Mouse (Mus musculus): Measurements from ENCODE around the gene Ercc6l2. TPM values are rescaled to one million over a fixed set of nuclear protein-coding genes. Genes with fewer than 3 reads are reported as not detected.

Gene Ercc6l2
- total RNA-seq (2021) = 10 to 100 TPM in 1 of 2 experiments, 1 to 10 TPM in 1; 9.6 to 11.3 TPM
- long read RNA-seq, experiment 1, partial matches to known transcripts = 0 of 5 reads
- long read RNA-seq, experiment 1, other reads (novel, unspliced or antisense) = 5 of 5 reads
- long read RNA-seq, experiment 2, partial matches to known transcripts = 0 of 1 reads
- long read RNA-seq, experiment 2, other reads (novel, unspliced or antisense) = 1 of 1 reads

DNA sequence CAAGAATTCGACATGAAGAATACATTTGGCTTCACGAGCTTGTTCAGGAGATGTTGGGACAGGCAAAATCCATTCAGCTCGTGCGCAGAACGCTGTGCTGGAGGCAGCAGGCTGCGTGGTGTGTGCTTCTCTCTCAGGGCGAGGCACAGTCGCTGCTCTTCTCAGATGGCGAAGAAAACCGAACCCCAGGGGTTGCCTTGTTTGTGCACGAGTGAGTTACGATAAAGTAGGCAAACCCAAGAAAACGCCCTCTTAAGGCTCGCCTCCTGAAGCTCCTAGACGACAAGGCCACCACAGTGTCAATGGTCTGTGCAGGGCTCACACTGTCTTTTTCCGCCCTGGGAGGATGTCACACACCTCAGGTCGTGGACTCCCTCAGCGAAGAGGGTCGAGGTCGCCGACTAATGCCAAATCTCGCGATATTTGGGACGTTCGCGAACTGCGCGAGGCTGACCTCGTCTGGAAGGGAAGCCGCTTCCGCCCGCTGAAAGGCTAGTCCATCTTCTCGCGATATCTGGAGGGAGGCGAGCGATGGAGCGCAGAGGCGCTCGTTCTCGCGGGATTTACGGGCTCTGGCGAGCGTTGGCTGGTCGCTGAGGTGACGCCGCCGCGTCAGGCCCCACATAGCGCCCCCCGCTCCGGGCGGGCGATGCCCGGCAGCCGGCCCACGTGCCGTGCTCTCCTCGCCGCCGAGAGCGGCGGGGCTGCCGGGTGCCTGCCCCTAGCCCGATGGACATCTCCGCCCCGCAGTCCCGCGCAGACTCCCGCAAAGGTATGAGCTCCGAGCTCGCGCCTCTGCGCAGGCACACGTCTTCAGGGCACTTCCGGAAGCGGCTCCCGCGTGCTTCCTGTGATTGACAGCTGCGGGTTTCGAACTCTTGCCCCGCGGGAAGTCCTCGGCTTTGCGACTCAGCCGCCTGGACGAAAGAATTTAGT lies at the start of gene Ercc6l2:
Gene Ercc6l2, plus strand, starts transcription at position 495 of the 936 bp plus-strand sequence.
- peak; percentile 99 to 100 for DNase-seq

DNA sequence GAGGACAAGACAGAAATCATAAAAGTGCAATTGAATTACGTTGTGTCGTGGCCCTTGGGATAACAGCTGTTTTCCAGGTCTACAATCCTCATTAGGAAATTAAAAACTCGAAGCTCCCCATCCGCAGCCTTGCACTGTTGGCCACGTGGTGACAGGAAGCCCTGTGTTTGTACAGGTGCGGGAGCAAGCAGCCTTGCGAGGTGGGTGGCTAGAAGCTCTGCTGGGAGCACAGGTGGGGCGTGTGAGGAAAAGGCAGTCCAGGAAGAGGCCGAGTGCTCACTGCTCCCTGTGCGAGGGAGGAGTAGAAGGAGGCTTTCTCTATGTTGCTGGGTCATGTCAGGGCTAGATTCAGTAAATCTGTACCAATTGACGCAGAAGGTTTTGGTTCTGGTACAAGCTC lies 49.0 kb upstream of the Ercc6l2 start:
- DNase-seq = no peak

DNA sequence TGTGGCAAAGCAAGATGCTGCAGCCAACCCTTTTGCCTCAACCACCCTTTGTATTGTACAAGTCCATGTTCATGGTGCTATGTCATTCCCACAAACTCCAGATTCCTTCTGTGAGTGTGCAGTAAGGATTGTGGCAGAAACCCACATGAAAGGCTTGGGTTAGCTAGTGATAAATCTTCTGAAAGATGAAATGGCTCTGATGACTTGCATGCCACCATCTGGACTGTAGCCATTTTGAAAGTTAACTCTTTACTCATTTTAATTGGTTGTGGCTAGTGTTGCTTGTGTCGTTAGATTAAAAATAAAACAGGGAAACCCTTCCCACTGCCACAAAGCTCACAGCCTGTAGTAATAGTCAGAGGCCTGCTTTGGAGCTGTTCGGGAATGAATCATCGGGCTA lies 44.0 kb upstream of the Ercc6l2 start:
- no peak for DNase-seq

DNA sequence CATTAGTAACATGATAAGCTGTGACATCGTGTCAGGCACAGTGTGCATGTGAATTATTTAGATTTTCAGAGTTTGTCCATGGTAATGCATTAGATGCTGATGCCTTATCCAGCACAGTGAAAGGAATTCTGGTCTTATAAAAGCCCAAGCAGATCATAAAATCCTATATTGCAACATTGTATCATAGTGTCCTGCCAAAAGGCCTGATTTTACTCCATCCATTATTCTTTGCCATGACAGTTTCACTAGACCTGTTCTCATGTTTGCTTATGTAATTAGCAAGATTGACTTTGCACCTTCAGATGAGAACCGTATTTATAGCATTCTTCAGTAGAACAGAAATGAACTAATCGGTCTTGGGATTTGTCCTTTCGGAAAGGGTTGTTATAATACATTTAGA lies 36.1 kb upstream of the Ercc6l2 start:
- DNase-seq = no peak

DNA sequence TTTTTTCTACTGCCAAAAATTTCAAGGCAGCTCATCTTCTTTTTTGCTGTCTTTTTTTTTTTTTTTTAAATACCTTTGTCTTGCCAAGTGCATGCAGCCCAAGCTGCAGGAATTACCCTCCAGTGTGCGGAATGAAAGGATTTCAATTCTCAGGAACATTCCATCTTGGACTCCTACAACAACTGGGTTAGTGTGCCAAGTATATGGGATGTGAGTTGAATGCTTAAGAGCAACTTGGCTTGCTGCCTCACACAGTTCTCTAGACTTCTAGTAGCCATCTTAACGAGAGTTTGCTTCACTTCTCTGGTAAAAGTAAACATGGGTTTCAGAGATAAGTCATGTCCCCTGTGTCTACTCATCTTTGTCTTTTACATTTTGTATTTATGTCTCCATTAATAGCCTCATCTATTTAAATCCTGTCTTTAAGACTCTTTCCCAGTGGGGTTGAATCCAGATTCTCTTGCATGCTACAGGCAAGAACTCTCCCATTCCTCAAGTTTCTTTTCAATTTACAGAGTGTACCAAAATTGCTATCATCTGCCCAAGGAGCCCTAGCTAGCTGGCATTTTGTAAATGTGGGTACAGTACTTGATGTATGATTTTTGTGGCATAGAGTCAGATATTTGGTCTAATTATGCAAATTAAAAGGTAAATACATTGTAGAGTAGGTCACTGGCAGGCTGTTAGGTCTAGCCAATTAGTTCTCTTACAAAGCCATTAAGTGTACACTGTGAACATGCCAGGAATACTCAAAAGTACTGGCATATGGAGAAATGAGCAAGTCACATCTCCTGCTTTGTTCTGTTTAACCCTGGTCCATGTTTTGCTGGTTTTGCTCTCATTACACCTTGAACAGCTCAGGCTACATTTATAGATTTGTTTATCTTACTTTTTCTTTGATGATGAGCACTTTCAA lies 35.4 kb upstream of the Ercc6l2 start:
- no peak for DNase-seq

DNA sequence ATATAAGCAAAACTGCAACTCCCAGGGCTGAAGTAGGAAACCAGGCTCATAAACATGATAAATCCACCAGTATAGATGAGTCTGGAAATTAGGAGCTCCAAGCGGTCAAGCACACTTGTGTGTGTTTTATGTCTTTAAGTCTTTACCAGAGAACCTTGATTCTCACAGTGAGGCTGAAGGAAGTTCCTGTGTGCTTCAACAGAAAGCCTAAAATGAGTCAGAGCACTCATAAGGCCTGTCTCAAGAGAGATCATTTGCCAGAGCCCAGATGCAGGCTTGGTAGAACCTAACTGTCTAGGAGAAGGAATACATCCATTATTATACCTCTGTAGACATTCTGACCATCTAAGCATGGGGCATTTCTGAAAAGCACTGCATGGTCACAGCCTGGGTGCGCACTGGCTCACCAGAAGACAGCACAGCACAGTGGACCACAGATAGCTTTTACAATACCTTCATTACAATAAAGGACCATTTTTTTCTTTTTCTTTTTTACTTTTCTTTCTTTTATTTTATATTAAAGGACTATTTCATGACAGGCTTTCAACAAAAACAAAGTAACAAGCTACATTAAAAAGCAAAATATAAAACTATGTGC lies 22.7 kb upstream of the Ercc6l2 start:
- DNase-seq = no peak

DNA sequence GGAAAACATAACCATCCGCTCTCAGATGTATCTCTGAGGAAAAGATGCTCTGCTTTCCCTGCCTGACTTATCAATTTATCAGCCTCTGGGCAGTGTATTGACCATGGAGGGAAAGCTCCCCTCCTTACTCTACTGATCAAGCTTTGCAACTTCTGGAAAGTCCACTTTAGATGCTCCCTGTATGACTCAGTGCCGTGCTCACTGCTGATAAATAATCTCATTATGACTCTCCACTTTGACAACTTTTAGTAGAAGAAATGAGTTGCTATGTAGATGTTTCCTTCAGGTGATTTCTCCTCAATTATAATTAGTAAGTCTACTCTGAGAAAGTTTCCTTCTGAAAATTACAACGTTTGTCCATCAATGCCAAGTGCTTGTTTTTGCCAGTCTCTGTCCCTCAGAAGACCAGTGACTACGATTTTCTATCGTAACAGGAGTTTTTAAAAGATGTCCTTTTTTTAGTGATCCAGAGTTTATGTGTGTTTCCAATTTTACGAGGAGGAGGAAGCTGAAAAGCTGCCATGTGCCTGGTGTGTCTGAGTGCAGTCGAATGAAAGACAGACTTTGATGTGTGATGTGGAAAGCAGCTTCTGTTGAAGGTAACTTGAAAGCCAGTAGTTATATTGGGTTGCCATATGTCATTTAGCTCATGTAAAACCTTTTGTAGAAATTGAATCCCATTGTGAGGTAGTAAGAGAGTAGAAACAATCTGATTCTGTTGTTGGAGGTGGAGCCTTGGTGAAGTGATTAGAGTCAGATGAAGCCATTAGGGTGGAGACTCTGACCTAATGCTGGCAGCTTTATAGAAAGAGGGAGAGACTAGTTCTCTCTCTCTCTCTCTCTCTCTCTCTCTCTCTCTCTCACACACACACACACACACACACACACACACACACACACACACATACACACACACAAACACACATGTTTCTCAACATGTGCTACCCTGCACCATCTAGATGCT lies 21.4 kb upstream of the Ercc6l2 start:
- no peak for DNase-seq

DNA sequence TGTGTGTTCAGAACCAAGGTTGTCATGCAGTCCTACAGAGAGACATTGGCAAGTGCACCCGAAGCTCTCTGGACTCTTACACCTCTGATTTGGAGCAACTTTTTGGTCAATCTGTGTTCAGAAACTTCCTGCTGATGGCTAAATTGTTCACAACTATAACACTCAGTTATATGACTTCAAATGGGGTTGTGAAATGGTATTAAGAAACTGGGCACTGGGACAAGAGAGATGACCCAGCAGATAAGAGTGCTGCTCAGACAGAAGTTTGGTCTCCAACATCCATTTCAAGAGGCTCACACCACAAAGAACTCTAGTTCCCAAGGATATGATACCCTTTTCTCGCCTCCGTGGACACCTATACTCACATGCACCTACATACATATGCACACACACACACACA lies 16.4 kb upstream of the Ercc6l2 start:
- no peak for DNase-seq

DNA sequence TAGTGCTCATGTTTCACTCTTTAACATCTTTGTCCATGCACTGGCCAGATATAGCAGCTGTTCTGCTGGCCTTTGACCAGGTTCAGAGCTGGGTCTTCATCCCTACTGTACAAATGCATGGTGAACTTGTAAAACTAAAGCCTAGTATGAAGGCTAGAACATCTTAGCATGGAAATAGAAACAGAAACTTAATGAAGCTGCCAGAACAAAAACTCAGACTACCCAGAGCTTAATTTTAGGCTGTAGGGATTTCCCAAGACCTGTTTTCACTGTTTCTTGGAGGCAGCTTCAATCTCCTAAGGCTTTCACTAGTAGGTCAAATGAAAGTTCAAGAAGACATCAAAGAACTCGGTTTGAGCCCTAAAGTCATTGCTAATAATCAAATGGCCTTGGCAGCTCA lies 15.1 kb upstream of the Ercc6l2 start:
- DNase-seq = no peak

DNA sequence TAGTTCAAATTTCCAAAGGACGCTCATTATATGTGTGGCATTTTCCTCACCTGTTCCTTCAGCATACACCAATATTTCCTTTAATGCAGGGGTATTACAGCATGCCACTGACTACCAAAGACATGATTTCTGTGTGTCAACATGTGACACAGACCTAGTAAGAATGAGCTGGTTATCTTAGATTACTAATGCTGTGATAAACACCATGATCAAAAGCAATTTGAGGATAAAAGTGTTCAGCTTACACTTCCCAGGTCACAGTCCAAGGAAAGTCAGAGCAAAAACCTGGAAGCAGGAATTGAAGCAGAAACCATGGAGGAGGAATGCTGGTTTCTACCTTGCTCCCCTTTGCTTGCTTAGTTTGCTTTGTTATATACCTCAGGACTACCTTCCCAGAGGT lies 13.8 kb upstream of the Ercc6l2 start:
- no peak for DNase-seq

DNA sequence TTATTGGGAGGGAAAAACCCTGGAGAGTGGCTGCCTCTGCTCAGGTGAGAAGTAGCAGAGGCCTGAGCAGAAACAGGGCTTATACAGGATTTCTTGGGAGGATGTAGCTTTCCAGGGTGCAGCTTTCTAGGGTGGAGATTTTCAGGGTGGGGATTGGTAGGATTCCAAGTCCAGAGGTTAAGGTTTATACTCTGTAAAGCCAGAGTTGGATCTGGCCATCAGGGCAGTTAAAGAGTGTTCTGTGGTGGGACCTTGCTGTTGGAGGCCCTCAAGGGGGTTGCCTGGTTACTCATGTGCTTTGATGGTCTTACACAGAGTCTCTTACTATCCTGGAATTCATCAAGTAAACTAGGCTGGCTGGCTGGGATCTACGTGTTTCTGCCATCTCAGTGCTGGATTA lies 7.8 kb upstream of the Ercc6l2 start:
- no peak for DNase-seq

DNA sequence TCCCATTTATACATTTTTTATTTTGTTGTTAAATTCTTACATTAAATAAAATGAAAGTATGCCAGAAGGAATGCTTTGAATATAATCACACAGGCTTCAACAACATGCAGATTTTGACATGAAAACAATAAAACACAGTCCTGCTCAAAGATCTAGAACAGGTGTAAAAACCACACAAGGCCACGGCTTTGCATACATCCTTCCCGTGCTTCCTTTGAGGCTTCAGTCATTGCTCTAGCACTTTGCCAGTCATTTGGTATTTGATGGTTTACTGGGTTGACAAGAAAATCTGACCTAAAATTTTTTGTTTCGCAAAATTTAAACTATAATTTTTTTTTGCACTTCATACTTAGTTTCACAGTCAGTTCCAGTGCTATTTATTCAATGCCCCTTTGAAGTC lies 7.1 kb upstream of the Ercc6l2 start:
- no peak for DNase-seq

DNA sequence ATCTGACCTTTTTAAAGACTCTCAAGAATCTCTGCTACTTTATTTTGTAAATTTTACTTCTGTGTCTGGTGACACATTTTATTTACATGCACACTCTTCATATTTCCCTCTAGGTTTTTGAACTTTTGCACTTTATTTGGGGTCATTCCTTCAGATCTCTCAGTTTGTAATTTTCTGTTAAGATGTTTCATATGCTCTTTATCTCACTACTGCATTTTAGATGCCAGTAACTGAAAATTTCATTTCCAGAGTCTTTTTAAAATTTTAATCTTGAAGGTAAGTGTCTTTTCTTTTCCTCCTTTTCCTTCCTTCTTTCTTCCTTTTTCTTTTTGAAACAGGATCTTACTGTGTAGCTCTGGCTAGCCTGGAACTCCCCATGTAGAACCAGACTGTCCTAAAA lies 3.6 kb upstream of the Ercc6l2 start:
- no peak for DNase-seq

DNA sequence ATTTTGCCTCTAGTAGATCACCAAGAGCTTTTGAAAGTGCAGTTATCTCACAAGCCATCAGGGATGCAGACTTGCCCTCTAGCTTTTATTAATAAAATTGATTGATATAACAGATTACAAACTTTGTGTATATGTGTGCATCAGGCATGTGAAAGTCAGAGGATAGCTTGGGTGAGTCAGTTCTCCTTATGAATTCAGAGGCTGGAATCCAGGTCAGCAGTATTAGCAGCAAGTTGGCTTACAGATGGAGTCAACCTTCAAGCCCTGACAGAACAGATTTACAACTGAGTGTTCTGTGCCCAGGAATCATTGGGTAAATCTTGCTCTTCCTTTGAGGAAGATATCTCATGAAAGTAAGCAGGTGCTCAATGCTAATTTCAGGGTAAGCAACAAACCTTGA lies 891 bp downstream of the Ercc6l2 start:
- no peak for DNase-seq

DNA sequence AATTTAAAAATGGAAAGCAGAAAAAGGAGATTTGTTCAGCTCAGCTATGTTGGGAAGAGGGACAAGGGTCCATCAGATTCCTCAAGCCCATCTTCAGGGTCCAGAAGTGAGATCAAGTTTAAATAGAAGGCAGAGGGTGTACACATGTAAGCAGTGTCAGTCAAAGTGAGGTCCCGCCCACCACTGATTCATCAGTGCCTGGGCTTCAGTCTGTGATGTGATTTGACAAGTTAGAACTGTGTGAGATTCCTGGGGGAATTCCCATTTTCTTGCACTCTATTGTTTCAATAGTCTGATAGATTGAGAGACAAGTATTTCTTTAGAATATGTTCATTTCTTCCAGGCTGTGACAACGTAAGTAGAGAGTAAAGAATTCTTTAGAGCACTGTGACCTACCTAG lies 30.7 kb downstream of the Ercc6l2 start:
- no peak for DNase-seq

DNA sequence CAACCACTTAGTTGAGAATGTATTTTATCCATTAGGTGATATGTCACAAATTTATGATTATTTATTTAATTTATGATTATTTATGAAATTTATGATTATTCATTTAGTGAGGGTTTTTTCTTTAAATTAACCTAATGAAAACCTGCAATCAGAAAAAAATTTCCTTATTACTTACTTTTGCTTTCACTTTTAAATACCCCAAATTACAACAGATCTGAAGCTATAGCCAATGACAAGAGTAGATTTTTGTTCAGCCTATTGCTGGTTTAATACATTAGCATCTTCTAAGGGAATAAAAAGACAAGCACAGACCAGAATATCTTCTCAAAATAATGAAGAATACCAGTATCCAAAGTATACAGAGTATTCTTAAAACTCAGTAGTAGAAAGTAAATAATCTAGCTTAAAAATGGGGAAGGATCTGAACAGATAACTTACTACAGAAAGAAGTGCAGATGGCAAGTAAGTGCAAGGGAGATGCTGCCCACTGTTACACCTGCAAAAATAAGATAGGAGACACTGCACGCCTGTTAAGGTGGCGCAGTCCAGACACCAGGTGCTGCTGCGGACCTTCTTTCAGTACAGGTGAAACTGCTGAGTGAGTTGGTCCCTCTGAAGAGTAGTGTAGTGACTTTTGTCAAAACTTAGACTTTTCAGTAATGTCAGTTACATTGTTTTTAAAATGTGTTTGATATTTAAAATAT lies 35.4 kb downstream of the Ercc6l2 start:
- no peak for DNase-seq

DNA sequence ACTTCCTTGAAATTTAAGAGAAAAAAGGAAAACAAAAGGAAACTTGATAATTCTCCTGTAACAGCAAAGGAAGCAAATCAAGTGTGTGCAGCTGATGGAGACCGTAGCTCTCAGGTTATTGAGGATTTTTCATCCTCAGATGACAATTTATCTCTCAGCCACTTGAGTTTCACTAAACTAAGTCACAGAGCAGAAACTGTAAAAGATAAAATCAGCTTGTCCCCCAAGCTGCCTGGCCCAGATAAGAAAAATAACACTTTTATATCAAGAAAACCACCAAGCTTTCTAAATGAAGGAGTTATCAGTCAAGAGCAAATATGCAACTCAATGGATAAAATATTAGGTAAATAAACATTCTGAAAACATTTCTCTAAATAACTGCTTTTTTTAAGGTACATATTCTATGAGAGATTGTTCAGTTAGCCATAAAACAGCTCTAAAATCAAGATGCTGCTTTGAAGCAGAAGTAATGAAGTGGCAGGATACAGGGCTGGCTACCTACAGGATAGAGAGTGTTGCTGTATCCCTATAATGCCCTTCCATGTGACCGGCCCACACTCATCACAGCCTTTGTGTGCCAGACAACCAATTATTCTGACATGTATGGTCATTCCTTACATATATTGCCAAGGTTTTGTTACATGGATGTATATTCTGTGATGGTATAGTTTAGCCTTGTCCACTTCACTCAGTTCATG lies 57.7 kb downstream of the Ercc6l2 start:
- no peak for DNase-seq

DNA sequence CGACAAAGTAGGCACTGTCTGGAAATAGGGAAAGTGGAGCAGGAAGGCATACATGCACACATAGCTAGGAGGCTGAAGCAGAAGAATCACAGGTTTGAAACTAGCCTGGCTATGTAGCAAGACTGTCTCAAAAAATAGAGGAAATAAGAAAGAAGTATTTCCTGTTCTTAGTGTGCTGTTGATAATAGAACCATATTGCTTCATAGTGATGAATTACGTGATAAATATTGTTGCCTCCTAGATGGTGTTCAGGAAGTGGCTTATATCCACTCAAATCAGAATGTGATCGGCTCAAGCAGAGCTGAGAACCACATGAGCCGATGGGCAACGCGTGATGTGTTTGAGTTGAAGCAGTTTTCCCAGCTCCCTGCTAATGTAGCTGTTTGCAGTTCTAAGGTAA lies 62.1 kb downstream of the Ercc6l2 start:
- DNase-seq = no peak

DNA sequence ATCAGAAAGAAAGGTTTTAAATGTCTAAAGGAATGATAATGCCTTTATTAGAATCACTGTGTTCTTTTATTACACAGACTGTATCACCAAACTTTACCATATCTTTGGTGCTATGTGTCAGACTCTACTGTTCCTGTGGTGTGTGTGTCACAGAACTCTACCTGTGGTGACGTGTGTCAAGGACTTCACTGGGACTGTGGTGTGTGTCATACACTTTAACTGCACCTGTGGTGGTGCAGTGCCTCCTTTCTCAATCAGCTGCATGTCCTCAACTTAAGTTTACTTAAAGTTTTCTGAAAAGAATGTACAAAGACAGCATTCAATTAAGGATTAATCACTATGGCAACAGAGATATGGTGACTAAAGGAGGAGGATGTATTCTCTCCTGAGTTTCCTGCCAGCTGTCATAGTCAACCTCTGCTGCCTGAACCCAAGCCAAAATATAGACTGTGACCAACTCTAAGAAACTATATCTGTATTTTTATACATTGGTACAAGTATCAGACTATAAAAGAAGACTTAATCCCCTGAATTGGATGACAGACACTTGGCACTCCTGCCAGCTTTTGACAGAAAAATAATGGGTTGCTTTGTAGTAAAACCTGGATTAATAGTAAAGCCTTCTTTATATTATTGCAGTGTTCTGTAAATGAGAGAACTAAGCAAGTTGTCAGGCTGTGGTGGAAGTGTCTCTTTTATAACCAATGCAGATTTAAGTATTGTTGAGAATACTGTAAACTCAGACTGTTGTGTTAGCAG lies 64.2 kb downstream of the Ercc6l2 start:
- DNase-seq = no peak

Measured in heart, adult 18-20 months (tissue).